In genomic region chr11:88067191-88067585, GRCm38 (mm10) we compare ENCODE assay signal across 8 mouse cellular contexts. TPM values are rescaled to one million over a fixed set of nuclear protein-coding genes. Genes with fewer than 3 reads are reported as not detected.
A peak's percentile ranks its signal among the peaks of the same experiment; 100 is the strongest.
DNase-seq lines count a peak whose midpoint lies in the region; ATAC-seq and TF ChIP-seq lines count a peak whose summit lies in the region.

No protein-coding gene starts in this region.

- H3K9ac ChIP-seq in limb, embryonic 11.5 days (ENCODE audit: low read length) = peak overlapping the region; percentile 99
- peak overlapping the region; percentile 99 for H3K9ac ChIP-seq in neural tube, embryonic 12.5 days

- no peak for TF ChIP-seq CTCF in C2C12 (IDR thresholded peaks at IDR 0.05; ENCODE audit: control insufficient read depth, insufficient read depth, insufficient read length)

- H3K36me3 ChIP-seq in C2C12 (ENCODE audit: control insufficient read depth, insufficient read depth) = peaks cover 6% of the 10 kb centered on the region
- peaks cover 9% of the 10 kb centered on the region for H3K36me3 ChIP-seq in erythroblast, embryonic 14.5 days (ENCODE audit: control insufficient read depth)
- H3K36me3 ChIP-seq in limb, embryonic 11.5 days (ENCODE audit: control insufficient read depth, insufficient read depth, low read length) = no peaks in the 10 kb centered on the region
- H3K36me3 ChIP-seq in neural tube, embryonic 12.5 days = no peaks in the 10 kb centered on the region

- H3K4me3 ChIP-seq in C2C12 (ENCODE audit: insufficient read depth, poor library complexity, severe bottlenecking) = peak overlapping the region; percentile 91
- peak overlapping the region; percentile 79 for H3K4me3 ChIP-seq in erythroblast, embryonic 14.5 days (replicated peaks)
- peak overlapping the region; percentile 98 for H3K4me3 ChIP-seq in limb, embryonic 11.5 days (ENCODE audit: low read depth, low read length)
- H3K4me3 ChIP-seq in neural tube, embryonic 12.5 days = peak overlapping the region; percentile 99

- no peak for ATAC-seq in limb, embryonic 11.5 days (ENCODE audit: insufficient number of reproducible peaks, low FRiP score, low TSS enrichment, low read depth)
- ATAC-seq in neural tube, embryonic 12.5 days (ENCODE audit: low FRiP score, low read depth) = no peak

- WGBS in limb, embryonic 11.5 days = 4% methylated on average over 8 of the region's 8 CpGs
- WGBS in neural tube, embryonic 12.5 days = 3% methylated on average over 8 of the region's 8 CpGs

- H3K27ac ChIP-seq in limb, embryonic 11.5 days (replicated peaks; ENCODE audit: low read depth, low read length) = peak overlapping the region; percentile 97
- peak overlapping the region; percentile 99 for H3K27ac ChIP-seq in neural tube, embryonic 12.5 days

- peak; percentile 71 for DNase-seq in embryo, embryonic 10 days (ENCODE audit: low spot score)
- DNase-seq in embryo, embryonic 9.5 days (ENCODE audit: extremely low spot score) = no peak
- no peak for DNase-seq in limb, embryonic 11.5 days (ENCODE audit: low spot score)
- DNase-seq in left cerebral cortex, adult 9 months (ENCODE audit: low spot score in 2 of 2) = no peak
- no peak for DNase-seq in c-Kit-positive CD71-positive TER-119-positive erythroid progenitor cells, embryonic 14.5 days (ENCODE audit: low spot score)

- peak overlapping the region; percentile 97 for H3ac ChIP-seq in C2C12 (ENCODE audit: control insufficient read depth, insufficient read length, low read depth)

- H3K4me2 ChIP-seq in limb, embryonic 11.5 days (ENCODE audit: low read depth, severe bottlenecking) = peak overlapping the region; percentile 74
- H3K4me2 ChIP-seq in neural tube, embryonic 12.5 days (replicated peaks) = peak overlapping the region; percentile 74

- H3K79me2 ChIP-seq in C2C12 (ENCODE audit: control insufficient read depth, insufficient read depth) = peaks cover 39% of the 10 kb centered on the region

- no peaks in the 10 kb centered on the region for H3K27me3 ChIP-seq in C2C12 (ENCODE audit: control insufficient read depth, insufficient read depth, insufficient read length)
- peaks cover 5% of the 10 kb centered on the region for H3K27me3 ChIP-seq in erythroblast, embryonic 14.5 days (ENCODE audit: control insufficient read depth)
- H3K27me3 ChIP-seq in limb, embryonic 11.5 days (ENCODE audit: control insufficient read depth, insufficient read depth, low read length) = no peaks in the 10 kb centered on the region
- no peaks in the 10 kb centered on the region for H3K27me3 ChIP-seq in neural tube, embryonic 12.5 days (replicated peaks)

- peaks cover 34% of the 10 kb centered on the region for H3K79me3 ChIP-seq in C2C12 (ENCODE audit: low read depth)

- peaks cover 32% of the 10 kb centered on the region for H3K4me1 ChIP-seq in erythroblast, embryonic 14.5 days (ENCODE audit: control insufficient read depth)
- peaks cover 14% of the 10 kb centered on the region for H3K4me1 ChIP-seq in limb, embryonic 11.5 days (ENCODE audit: control insufficient read depth, insufficient read depth, low read length)
- H3K4me1 ChIP-seq in neural tube, embryonic 12.5 days = peaks cover 29% of the 10 kb centered on the region

- no peaks in the 10 kb centered on the region for H3K9me3 ChIP-seq in erythroblast, embryonic 14.5 days (ENCODE audit: control insufficient read depth, low read length)
- no peaks in the 10 kb centered on the region for H3K9me3 ChIP-seq in limb, embryonic 11.5 days (ENCODE audit: control insufficient read depth, low read length)
- H3K9me3 ChIP-seq in neural tube, embryonic 12.5 days = no peaks in the 10 kb centered on the region

TF ChIP-seq in C2C12, 6 proteins besides CTCF, POLR2A, EP300 and RAD21:
- no peak for TF ChIP-seq MYOD1 (IDR thresholded peaks at IDR 0.05; ENCODE audit: control insufficient read depth, insufficient read length, low read depth)
- TF ChIP-seq CEBPB (IDR thresholded peaks at IDR 0.05; ENCODE audit: low read depth) = no peak
- no peak for TF ChIP-seq FOSL1 (IDR thresholded peaks at IDR 0.05; ENCODE audit: insufficient read depth, low read length, poor library complexity, severe bottlenecking)
- TF ChIP-seq USF1 (IDR thresholded peaks at IDR 0.05; ENCODE audit: low read depth) = no peak
- no peak for TF ChIP-seq MAX (IDR thresholded peaks at IDR 0.05)
- TF ChIP-seq MYOG (IDR thresholded peaks at IDR 0.05; ENCODE audit: control insufficient read depth, extremely low read depth, insufficient read length) = no peak

RNA-seq across cellular contexts. Expression of gene Vezf1, which starts 0.9 kb away (rescaled TPM):
- polyA plus RNA-seq in C2C12 (2012; fragmentation: generic; extraction: Trizol) = 13.3 TPM
- 0.24 and 0.38 TPM in 2 replicates for polyA plus RNA-seq in erythroblast, embryonic 14.5 days (2012)
- polyA plus RNA-seq in limb, embryonic 11.5 days (2014; fragmentation: Nextera tagmentation; extraction: Ambion mirVana) = 63.7 and 67.5 TPM in 2 replicates
- 73.9 and 84.7 TPM in 2 replicates for polyA plus RNA-seq in neural tube, embryonic 12.5 days (2016; fragmentation: Nextera tagmentation; extraction: Ambion mirVana)

RNA-seq across cellular contexts. Expression of gene Srsf1, which starts 20.0 kb away (rescaled TPM):
- 143 TPM for polyA plus RNA-seq in C2C12 (2012; fragmentation: generic; extraction: Trizol)
- 15.5 and 18.3 TPM in 2 replicates for polyA plus RNA-seq in erythroblast, embryonic 14.5 days (2012)
- polyA plus RNA-seq in limb, embryonic 11.5 days (2014; fragmentation: Nextera tagmentation; extraction: Ambion mirVana) = 500 and 537 TPM in 2 replicates
- 446 and 488 TPM in 2 replicates for polyA plus RNA-seq in neural tube, embryonic 12.5 days (2016; fragmentation: Nextera tagmentation; extraction: Ambion mirVana)

RNA-seq across cellular contexts. Expression of gene Cuedc1, which starts 30.7 kb away (rescaled TPM):
- 16.2 TPM for polyA plus RNA-seq in C2C12 (2012; fragmentation: generic; extraction: Trizol)
- polyA plus RNA-seq in erythroblast, embryonic 14.5 days (2012) = 0.05 and 0.13 TPM in 2 replicates
- 14.3 and 15.7 TPM in 2 replicates for polyA plus RNA-seq in limb, embryonic 11.5 days (2014; fragmentation: Nextera tagmentation; extraction: Ambion mirVana)
- 50.2 and 50.7 TPM in 2 replicates for polyA plus RNA-seq in neural tube, embryonic 12.5 days (2016; fragmentation: Nextera tagmentation; extraction: Ambion mirVana)

Comparison
In these comparisons a context has a peak if more than half of its experiments do, and no peak if none do; other contexts are left out.
1. RNA of gene Vezf1, which starts 0.9 kb away (polyA plus RNA-seq): 73.9 to 84.7 TPM in neural tube, embryonic 12.5 days, 63.7 to 67.5 TPM in limb, embryonic 11.5 days and 13.3 TPM in C2C12 (single experiment); 0.24 to 0.38 TPM in erythroblast, embryonic 14.5 days; every median in the first group is over 10 times any median in the second.
2. RNA of gene Cuedc1, which starts 30.7 kb away (polyA plus RNA-seq): 50.2 to 50.7 TPM in neural tube, embryonic 12.5 days, 16.2 TPM in C2C12 (single experiment) and 14.3 to 15.7 TPM in limb, embryonic 11.5 days; 0.05 to 0.13 TPM in erythroblast, embryonic 14.5 days; every median in the first group is over 10 times any median in the second.
3. Peak in every context shown above with its lines, with median percentiles within 50 percentile points of each other: H3K4me3 ChIP-seq.